Mouse (Mus musculus) thymus, adult 2 months (tissue): Measurements from ENCODE around the gene Olfr788.

Experiments used
- CTCF ChIP-seq: fragments of 200-500 bp; IDR thresholded peaks from 2 replicates; pipeline ENCODE4 v1.5.1; 2012; ENCODE audit warnings: mild to moderate bottlenecking, control low read depth, low read length, moderate library complexity, borderline replicate concordance; ENCODE audit not compliant: control insufficient read depth, poor library complexity, insufficient read depth; ENCODE audit errors: extremely low read depth
- POLR2A ChIP-seq: fragments of 200-500 bp; IDR thresholded peaks from 2 replicates; pipeline ENCODE4 v1.6.1; 2012; ENCODE audit warnings: mild to moderate bottlenecking, low read length, control low read depth, moderate library complexity; ENCODE audit not compliant: control insufficient read depth, poor library complexity, insufficient read depth; ENCODE audit errors: extremely low read depth

DNA sequence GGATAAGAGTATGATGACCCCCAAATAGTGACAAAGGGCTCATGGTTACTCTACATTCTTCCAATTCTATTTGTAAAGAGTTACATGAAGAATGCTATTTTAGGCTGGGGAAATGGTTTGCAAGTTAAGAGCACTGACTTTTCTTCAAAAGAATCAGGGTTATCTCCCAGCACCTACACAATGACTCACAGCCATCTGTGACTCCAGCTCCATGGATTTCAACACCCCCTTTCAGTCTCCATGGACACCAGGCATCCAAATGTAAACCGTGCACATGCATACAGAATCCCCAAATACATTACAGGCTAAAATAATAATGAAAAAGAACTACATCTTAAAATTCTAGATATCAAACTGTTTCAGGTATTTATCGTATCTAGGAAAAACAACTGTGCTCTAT is 19.3 kb downstream of the Olfr788 start:
- TF ChIP-seq POLR2A = no peak
- TF ChIP-seq CTCF = no peak
